9 mouse cellular contexts compared by ENCODE assay signal in the genomic region with DNA sequence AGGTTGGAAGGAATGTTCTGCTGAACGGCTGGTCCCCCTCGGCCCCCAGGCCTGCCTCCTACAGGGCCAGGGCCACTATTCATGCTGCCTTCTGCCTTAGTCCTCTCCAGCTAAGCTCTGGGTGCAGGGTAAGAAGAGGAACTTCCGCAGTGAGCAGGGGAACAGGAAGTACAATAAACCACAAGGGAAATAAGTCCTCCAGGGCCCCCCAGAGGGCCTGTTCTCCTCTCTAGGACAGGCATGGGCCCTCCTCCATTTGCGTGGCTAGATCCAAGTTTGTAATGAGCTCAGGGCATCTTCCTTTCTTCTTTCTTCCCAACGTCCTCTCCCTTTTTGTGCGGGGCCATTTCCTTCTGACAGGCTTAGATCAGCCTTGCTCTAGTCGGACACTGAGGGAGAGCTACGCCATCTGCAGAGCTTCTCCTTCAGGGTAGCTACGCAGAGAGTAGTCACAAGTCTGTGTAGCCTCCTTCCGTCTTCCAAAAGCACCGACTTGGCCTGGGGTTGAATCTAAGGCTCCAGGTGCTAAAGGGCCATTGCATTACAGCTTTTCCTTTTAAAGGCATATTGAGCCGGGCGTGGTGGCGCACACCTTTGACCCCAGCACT. TPM values are rescaled to one million over a fixed set of nuclear protein-coding genes. Genes with fewer than 3 reads are reported as not detected.
DNase-seq lines count a peak whose midpoint lies in the region; ATAC-seq and TF ChIP-seq lines count a peak whose summit lies in the region.
"Had no signal": no experiment of that assay in that cellular context is flagged by ENCODE, and none has a peak within 500 bp of the region (broad histone marks: within the 10 kb centered on the region; RNA-seq: fewer than 3 reads in every experiment).

A gene (minus strand): TSS at position 153 of the 608 bp plus-strand sequence.

- ATAC-seq in liver, embryonic 15.5 days (ENCODE audit: insufficient read depth): peak; percentile 60
- ATAC-seq in hindbrain, embryonic 13.5 days (ENCODE audit: low FRiP score): no peak
- ATAC-seq in midbrain, embryonic 15.5 days (replicated peaks): no peak

- peak within 1 kb of the TSS; percentile 69 for H3K4me3 ChIP-seq in bone marrow macrophage, adult 2 months (ENCODE audit: insufficient read depth, low read length)
- H3K4me3 ChIP-seq in liver, embryonic 15.5 days (replicated peaks): peak within 1 kb of the TSS; percentile 41
- H3K4me3 ChIP-seq in hindbrain, embryonic 13.5 days: no peak within 1 kb of the TSS
- no peak within 1 kb of the TSS for H3K4me3 ChIP-seq in midbrain, embryonic 15.5 days
- H3K4me3 ChIP-seq: limb, embryonic 13.5 days had no signal

- no peak within 1 kb of the TSS; the same call in 1 of the 2 replicates for H3K9ac ChIP-seq in liver, embryonic 15.5 days
- H3K9ac ChIP-seq in hindbrain, embryonic 13.5 days: no peak within 1 kb of the TSS
- no peak within 1 kb of the TSS for H3K9ac ChIP-seq in midbrain, embryonic 15.5 days
- H3K9ac ChIP-seq: limb, embryonic 13.5 days had no signal

- TF ChIP-seq POLR2A in bone marrow macrophage, adult 2 months (IDR thresholded peaks at IDR 0.05; ENCODE audit: borderline replicate concordance, low read depth, low read length): no peak

- WGBS in liver, embryonic 15.5 days (ENCODE audit: insufficient replicate concordance): 43% methylated on average over 14 of the region's 14 CpGs
- WGBS in hindbrain, embryonic 13.5 days: 84% methylated on average over 14 of the region's 14 CpGs
- WGBS in midbrain, embryonic 15.5 days: 89% methylated on average over 14 of the region's 14 CpGs

- H3K36me3 ChIP-seq in liver, embryonic 15.5 days (replicated peaks): 0 out of 2 replicates have a peak, but pooled peaks cover 3% of the 10 kb centered on the region
- no peaks in the 10 kb centered on the region for H3K36me3 ChIP-seq in hindbrain, embryonic 13.5 days
- H3K36me3 ChIP-seq in midbrain, embryonic 15.5 days (replicated peaks): no peaks in the 10 kb centered on the region
- H3K36me3 ChIP-seq: limb, embryonic 13.5 days had no signal

- peak within 1 kb of the TSS; percentile 48 for H3K4me2 ChIP-seq in liver, embryonic 15.5 days
- no peak within 1 kb of the TSS for H3K4me2 ChIP-seq in hindbrain, embryonic 13.5 days
- no peak within 1 kb of the TSS for H3K4me2 ChIP-seq in midbrain, embryonic 15.5 days
- H3K4me2 ChIP-seq: limb, embryonic 13.5 days had no signal

- TF ChIP-seq CTCF in bone marrow macrophage, adult 2 months (IDR thresholded peaks at IDR 0.05; ENCODE audit: low read depth, low read length): no peak

- H3K27ac ChIP-seq in bone marrow macrophage, adult 2 months (ENCODE audit: insufficient read depth, low read depth, low read length): peak within 1 kb of the TSS; percentile 99
- H3K27ac ChIP-seq in liver, embryonic 15.5 days (replicated peaks): peak within 1 kb of the TSS; percentile 54; the same call in 1 of the 2 replicates
- H3K27ac ChIP-seq in hindbrain, embryonic 13.5 days: no peak within 1 kb of the TSS
- no peak within 1 kb of the TSS for H3K27ac ChIP-seq in midbrain, embryonic 15.5 days
- H3K27ac ChIP-seq: limb, embryonic 13.5 days had no signal

- DNase-seq in gastrocnemius, adult 18-20 months (ENCODE audit: low spot score): peak; percentile 2
- DNase-seq in gastrocnemius, adult 8-10 months (ENCODE audit: low spot score in 2 of 2): no peak
- peak; percentile 31 to 56 for DNase-seq in spleen, postnatal 10 days (ENCODE audit: low spot score in 2 of 2)
- DNase-seq in MN1 (ENCODE audit: low spot score): no peak

- peaks cover 21% of the 10 kb centered on the region for H3K4me1 ChIP-seq in bone marrow macrophage, adult 2 months (ENCODE audit: control insufficient read depth, insufficient read depth, low read length)
- peaks cover 11% of the 10 kb centered on the region for H3K4me1 ChIP-seq in liver, embryonic 15.5 days (replicated peaks)
- no peaks in the 10 kb centered on the region for H3K4me1 ChIP-seq in hindbrain, embryonic 13.5 days (replicated peaks)
- no peaks in the 10 kb centered on the region for H3K4me1 ChIP-seq in midbrain, embryonic 15.5 days
- H3K4me1 ChIP-seq: limb, embryonic 13.5 days had no signal

- no peaks in the 10 kb centered on the region for H3K9me3 ChIP-seq in liver, embryonic 15.5 days (replicated peaks)
- no peaks in the 10 kb centered on the region for H3K9me3 ChIP-seq in hindbrain, embryonic 13.5 days
- no peaks in the 10 kb centered on the region for H3K9me3 ChIP-seq in midbrain, embryonic 15.5 days
- H3K9me3 ChIP-seq: limb, embryonic 13.5 days had no signal

- H3K27me3 ChIP-seq in liver, embryonic 15.5 days: no peaks in the 10 kb centered on the region
- no peaks in the 10 kb centered on the region for H3K27me3 ChIP-seq in hindbrain, embryonic 13.5 days
- no peaks in the 10 kb centered on the region for H3K27me3 ChIP-seq in midbrain, embryonic 15.5 days (replicated peaks)
- H3K27me3 ChIP-seq: limb, embryonic 13.5 days had no signal

RNA-seq across cellular contexts. Expression of the gene that starts here (rescaled TPM):
- total RNA-seq in gastrocnemius, adult 18-20 months (2021): under 1 TPM; 0.21 to 0.52 TPM
- under 1 TPM; 0.15 to 0.54 (median 0.45) TPM for total RNA-seq in gastrocnemius, adult 8-10 months (2022)
- 82.7 and 86.3 TPM in 2 replicates for polyA plus RNA-seq in bone marrow macrophage, adult 2 months (2012; ENCODE audit: insufficient read depth, insufficient read length, missing spikeins)
- 2.1 and 2.2 TPM in 2 replicates for polyA plus RNA-seq in liver, embryonic 15.5 days (2015; fragmentation: Nextera tagmentation; extraction: Ambion mirVana)
- polyA plus RNA-seq in hindbrain, embryonic 13.5 days (2015; fragmentation: Nextera tagmentation; extraction: Ambion mirVana): 0.12 and 0.18 TPM in 2 replicates
- 0.13 and 0.18 TPM in 2 replicates for polyA plus RNA-seq in midbrain, embryonic 15.5 days (2015; fragmentation: Nextera tagmentation; extraction: Ambion mirVana)

Comparison
In these comparisons a context has a peak if more than half of its experiments do, and no peak if none do; other contexts are left out.
1. RNA of the gene that starts here (polyA plus RNA-seq): 82.7 to 86.3 TPM in bone marrow macrophage, adult 2 months; 2.1 to 2.2 TPM in liver, embryonic 15.5 days, 0.12 to 0.18 TPM in hindbrain, embryonic 13.5 days and 0.13 to 0.18 TPM in midbrain, embryonic 15.5 days; every median in the first group is over 10 times any median in the second.
2. Peak in DNase-seq in gastrocnemius, adult 18-20 months; RNA of the gene not detected or under 1 TPM.
3. DNase-seq: peak in spleen, postnatal 10 days (2 of 2); none in gastrocnemius, adult 8-10 months (0 of 2) and MN1 (single experiment).
4. H3K27ac ChIP-seq: peak in bone marrow macrophage, adult 2 months (single experiment) and liver, embryonic 15.5 days (single experiment); none in hindbrain, embryonic 13.5 days (single experiment) and midbrain, embryonic 15.5 days (single experiment).
5. H3K4me3 ChIP-seq: peak in bone marrow macrophage, adult 2 months (single experiment) and liver, embryonic 15.5 days (single experiment); none in hindbrain, embryonic 13.5 days (single experiment) and midbrain, embryonic 15.5 days (single experiment).